Mouse (Mus musculus) ES-E14 (cell line): ENCODE measurements around the gene Tiprl.

Experiments
- CHD2 ChIP-seq: IDR thresholded peaks from 2 replicates; pipeline ENCODE4 v1.6.1; 2014; ENCODE audit warnings: mild to moderate bottlenecking, low read depth, low read length, inconsistent platforms
- HCFC1 ChIP-seq: IDR thresholded peaks from 2 replicates; pipeline ENCODE4 v1.6.1; 2012; ENCODE audit warnings: low read length, inconsistent platforms, borderline replicate concordance; ENCODE audit not compliant: insufficient read depth
- MAFK ChIP-seq: IDR thresholded peaks from 2 replicates; pipeline ENCODE4 v1.6.1; 2014; ENCODE audit warnings: mild to moderate bottlenecking, low read depth, low read length, inconsistent platforms; ENCODE audit not compliant: insufficient read depth
- ZNF384 ChIP-seq: IDR thresholded peaks from 2 replicates; pipeline ENCODE4 v1.6.1; 2012; ENCODE audit warnings: low read depth, low read length, inconsistent platforms

DNA sequence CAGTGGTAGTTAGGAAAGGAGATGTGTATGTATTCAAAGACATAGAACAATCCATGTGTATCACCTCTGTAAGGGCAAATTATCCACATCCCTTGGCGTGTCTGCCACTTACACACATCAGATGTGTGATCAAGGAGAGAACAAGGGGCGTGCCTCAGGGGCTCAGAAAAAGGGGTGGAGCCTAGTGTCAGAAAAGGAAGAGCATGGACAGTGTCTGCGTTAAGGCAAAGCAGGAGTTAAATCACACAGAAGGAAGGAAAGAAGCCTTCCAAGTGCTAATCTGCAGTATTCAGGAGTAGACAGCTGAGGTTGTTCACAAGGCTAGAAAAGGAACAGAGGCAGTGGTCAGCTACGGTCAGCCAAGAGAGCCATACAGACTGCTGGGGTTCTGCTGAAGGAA lies 12.0 kb upstream of the Tiprl start:
- TF ChIP-seq CHD2 (no peak), HCFC1 (no peak), ZNF384 (no peak), MAFK (no peak)
